Mouse (Mus musculus) heart, postnatal 36 days (tissue): ENCODE data around the gene Entpd1. TPM values are rescaled to one million over a fixed set of nuclear protein-coding genes. Genes with fewer than 3 reads are reported as not detected.
"Not testable (repeated sequence)": the region's sequence is repeated elsewhere in the genome, so short reads cannot be mapped to it uniquely, and the experiment has no call there.

Experiments used
- DNase-seq, 2 experiments: peaks; one replicate each; pipeline ENCODE4 v3.0.0; 2021 to 2022
- intact Hi-C: fragments of 180-260 bp; cut with DNase I; formaldehyde crosslinking; loops from one replicate; pipeline ENCODE4 v1.15.1; 2025
- total RNA-seq, 2 experiments: library from RNA; stranded (reverse); gene quantifications; 2 replicates each; pipeline ENCODE4 v1.2.3; 2021

The Entpd1 gene
- total RNA-seq: 10 to 100 TPM; 25.0 to 33.2 TPM

DNA sequence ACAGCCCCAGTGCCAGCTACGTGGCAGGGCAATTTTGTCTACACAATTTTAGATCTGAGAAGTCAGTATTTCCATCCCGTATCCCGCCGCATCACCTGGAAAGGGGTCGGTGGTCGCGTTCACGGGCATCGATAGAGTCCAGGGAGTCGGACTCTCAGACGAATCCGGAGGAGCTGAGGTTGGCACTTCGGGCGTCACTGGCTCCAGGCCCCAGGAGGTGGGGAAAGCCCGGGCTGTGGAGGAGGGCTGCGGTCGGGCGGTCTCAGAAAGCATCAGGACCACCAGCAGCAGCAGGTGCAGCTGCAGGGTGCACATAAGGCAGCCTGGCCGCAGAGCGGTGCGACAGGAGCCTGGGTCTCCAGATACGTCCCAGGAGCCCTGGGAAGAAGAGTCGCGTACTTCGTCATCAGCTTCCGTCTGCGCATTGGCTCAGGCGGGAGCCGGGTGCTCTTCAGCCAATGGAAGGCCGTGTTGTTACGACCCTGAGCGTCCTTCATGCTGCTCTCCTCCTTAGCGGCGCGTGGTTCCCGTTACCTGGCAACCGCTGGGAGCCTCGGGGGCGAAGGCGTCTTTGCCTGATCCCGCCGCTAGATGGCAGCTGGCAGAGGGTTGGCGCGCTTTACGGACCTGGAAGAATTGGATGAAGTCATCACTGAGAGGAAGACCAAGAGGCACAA, at the start of gene Entpd1, which contains the start of gene Tctn3:
Gene Entpd1 (plus strand): TSS at position 537 of the 677 bp plus-strand sequence.
Gene Tctn3 (minus strand): TSS at position 404 of the 677 bp plus-strand sequence.
- intact Hi-C loops: loop anchor here (1.0 to 2.0 kb wide), 2 partner anchors 23 to 110 kb away; partner anchors contain the start of gene Aldh18a1
- DNase-seq: peak; percentile 95 to 96

DNA sequence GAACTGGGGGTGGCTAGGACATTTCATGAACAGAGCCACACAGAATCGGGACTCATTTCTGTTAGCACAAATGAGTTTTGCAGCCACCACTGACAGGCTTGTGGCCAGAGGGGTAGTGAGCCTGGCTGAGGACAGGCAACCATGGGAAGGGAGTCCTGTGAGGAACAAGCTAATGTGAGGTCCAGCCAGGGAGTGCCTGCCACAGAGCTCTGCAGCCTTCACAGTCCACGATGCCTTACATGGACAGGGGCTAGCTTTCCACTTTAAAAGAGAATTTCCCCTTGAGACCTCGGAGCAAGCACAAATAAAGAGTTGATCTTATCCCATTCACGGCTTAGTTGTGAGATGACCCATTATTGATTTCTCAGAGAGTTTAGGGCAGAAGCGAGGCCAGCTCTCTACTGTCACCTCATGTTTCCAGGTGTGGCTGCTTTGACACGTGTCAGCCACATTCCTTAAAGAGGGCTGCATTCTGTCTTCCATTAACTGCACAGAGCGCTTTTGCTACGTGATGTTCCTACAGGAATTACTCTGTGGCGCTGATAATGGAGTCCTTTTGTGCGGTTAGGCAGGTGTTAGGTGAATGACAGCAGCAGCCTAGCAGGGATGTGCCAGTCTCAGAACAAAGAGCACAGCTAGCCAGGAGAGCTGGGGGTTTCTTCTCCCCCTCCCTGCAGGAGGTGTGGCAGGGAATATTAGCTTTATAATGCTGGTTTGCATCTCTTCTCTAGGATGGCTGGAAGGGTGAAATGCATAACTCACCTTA, 48.1 kb upstream of the Entpd1 start:
- DNase-seq: no peak
- intact Hi-C loops: no loop called here

GRCm38 (mm10) chr19:40567616-40568015, 44.5 kb upstream of the Entpd1 start:
- intact Hi-C loops: no loop called here
- DNase-seq: no peak

DNA sequence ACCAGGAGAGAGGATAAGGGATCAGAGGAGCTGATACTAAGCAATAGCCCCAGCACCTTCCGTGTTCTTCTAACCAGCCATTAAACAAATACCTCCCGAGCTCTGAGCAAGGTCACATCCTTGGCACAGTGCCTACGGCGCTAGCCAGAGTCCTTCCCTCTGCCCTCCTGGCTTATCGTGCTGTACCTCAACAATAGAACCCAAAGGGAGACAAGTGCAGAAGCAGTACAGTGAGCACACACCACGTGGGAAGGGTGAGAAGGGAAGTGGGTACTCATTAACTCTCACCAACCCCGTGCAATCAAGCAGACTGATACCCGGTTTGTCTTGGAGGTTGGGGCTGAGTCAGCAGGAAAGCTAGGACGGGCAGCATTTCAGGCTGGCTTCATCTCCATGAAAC, 41.4 kb upstream of the Entpd1 start:
- intact Hi-C loops: no loop called here

DNA sequence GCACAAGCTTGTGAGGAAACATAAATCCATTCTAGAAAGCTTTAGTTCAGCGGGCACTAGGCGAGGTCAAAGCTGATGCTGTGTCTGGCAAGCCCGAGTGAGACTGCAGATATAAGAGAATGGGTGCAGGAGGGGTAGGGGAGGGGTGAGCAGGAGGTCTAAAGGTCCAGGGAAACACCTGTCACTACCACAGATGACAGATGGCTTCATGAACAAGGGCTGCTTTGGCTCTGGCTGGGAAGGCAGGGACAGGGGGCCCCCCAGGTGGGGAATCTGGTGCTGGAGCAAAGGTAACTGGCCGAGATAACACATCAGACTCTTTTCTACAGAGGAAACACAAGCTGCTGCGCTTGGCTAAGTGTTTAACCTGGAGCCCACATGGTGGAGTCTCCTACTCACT, 36.7 kb upstream of the Entpd1 start:
- no peak for DNase-seq
- intact Hi-C loops: no loop called here

More for the DNA sequence above, 41.4 kb upstream of the Entpd1 start:
- peak; percentile 44 to 46 for DNase-seq

DNA sequence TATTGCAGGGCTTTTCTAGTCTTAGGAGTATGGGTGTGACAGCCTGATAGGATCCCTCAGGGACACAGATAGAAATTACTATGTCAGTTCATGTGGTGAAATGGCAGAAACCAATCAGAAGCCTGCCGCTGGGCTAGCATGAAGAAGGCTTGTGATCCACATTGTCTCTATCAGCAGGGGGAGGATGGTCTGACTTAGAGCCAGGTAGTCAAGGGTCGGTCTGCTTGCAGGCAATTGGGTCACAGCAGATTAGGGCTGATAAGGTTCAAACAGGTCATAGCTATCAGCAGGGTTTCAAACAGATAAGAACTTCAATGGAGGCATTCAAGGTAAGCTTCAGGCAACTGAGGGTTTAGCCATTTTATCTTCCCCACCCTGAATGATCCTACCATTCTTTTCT, 31.3 kb upstream of the Entpd1 start:
- no peak for DNase-seq
- intact Hi-C loops: no loop called here

DNA sequence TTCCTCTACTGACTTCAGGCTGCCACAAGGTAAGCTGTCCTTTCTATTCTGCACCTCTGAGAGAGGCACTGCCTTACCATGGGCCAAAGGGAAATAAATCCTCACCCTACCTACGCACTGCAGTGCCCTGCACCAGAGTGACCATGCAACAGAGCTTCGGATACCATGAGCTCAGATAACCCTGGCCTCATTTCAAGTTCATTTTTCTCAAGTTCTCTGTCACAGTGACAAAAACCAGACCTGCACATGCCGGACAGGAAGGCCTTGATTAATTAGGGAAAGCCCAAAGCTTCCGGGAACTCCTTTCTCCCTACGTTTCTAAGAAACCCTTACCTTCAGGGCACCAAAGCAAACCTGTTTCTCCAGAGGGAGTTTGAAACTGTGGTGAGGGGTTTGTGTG, 30.5 kb upstream of the Entpd1 start:
- intact Hi-C loops: no loop called here
- DNase-seq: no peak

DNA sequence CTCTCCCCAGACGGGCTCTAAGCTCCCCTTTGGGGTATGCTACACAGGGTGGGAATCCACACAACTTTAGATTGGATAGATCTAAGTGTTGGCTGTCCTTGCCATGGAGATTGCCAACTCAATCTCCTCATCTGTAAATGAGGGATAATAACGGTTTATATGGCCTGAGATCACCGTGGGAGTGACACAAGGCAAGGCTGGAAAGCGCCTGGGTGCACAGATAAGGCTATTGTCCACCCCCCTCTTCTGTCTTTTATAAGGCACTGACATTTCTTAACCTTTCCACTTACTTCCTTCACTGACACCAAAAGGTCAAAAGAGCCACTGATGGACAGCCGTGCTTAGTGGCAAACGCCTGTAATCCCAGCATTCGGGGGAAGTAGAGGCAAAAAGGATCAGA, 25.3 kb upstream of the Entpd1 start:
- intact Hi-C loops: loop anchor here (5.0 kb wide), 1 partner anchor 425 kb away; no protein-coding TSS in a partner anchor
- DNase-seq: no peak

- no peak for DNase-seq
- intact Hi-C loops: loop anchor here (2.0 to 5.0 kb wide), 2 partner anchors 23 to 425 kb away; no protein-coding TSS in a partner anchor
These were observed 24.5 kb upstream of the Entpd1 start for GRCm38 (mm10) chr19:40587491-40588292.

- peak; percentile 93 to 97 for DNase-seq
- intact Hi-C loops: loop anchor here (2.0 to 5.0 kb wide), 2 partner anchors 23 to 424 kb away; no protein-coding TSS in a partner anchor
These were observed 23.9 kb upstream of the Entpd1 start, which contains the start of gene Aldh18a1 for GRCm38 (mm10) chr19:40588293-40588654. TSS of gene Aldh18a1 (minus strand) at chr19:40588463.

- intact Hi-C loops: loop anchor here (1.0 to 5.0 kb wide), 3 partner anchors 22 to 423 kb away; no protein-coding TSS in a partner anchor
- DNase-seq: peak; percentile 85 to 94
These were observed 23.2 kb upstream of the Entpd1 start for GRCm38 (mm10) chr19:40588847-40589529.

DNA sequence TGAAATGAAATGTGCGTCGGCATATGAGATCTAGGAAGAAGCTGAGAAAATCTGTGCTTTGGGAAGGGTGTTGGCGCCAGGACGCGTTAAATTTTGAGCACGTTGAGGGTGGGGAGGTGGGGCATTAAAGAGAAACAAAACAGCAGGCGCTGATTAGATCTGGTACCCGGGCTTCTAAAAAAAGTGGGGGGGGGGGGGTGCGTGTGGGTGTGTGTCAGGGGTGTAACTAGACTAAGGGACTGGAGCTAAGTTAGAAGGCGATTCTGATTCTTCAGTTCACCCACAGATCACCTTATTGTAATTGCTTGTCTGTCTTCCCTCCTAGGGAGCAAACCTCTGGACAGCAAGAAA, 22.7 kb upstream of the Entpd1 start:
- intact Hi-C loops: loop anchor here (1.0 to 5.0 kb wide), 3 partner anchors 21 to 423 kb away; no protein-coding TSS in a partner anchor
- DNase-seq: no peak

- no peak for DNase-seq
- intact Hi-C loops: no loop called here
These were observed 16.9 kb upstream of the Entpd1 start for GRCm38 (mm10) chr19:40595231-40595630.

- intact Hi-C loops: no loop called here
- DNase-seq: peak in 1 of 2 experiments; percentile 26
These were observed 16.3 kb upstream of the Entpd1 start for GRCm38 (mm10) chr19:40595831-40596230.

DNA sequence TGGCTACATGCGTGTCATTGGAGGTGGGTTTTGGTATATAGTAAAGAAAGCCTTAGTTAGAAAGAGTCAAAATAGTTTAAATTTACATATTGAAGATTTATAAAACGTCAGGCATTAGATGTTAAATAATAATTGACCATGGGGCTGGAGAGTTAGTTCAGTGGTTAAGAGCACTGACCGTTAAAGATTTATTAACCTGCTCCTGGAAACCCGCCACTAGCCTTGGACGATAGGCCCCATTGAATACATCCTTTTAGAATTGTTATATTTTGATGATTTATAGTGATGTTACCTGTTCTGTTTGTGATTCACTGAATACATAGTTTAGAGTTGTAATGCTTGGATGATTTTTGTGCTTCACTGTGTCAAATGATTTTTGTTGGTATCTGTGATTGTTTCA, 11.3 kb upstream of the Entpd1 start:
- intact Hi-C loops, DNase-seq: not testable (repeated sequence)

GRCm38 (mm10) chr19:40601870-40602269, 10.3 kb upstream of the Entpd1 start:
- DNase-seq: no peak
- intact Hi-C loops: no loop called here

DNA sequence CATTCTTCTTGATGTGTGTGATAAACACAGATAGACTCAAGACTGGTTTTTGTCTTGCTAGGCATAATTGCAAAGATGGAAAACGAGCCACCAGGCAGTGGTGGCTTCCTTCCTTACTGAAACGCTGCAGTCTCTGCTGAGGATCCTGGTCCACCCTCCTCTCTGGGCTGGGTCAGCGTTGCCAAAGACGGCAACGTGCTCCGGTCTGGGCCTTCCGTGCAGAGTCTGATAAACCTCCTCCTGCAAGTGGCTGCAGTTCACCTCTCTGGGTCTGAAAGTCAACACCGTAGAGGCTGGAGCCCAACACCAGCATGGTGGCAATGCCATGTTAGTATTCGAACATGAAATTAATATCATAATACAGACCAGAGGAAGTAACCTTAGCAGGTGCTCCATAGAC, 7.0 kb upstream of the Entpd1 start:
- intact Hi-C loops: no loop called here
- no peak for DNase-seq

DNA sequence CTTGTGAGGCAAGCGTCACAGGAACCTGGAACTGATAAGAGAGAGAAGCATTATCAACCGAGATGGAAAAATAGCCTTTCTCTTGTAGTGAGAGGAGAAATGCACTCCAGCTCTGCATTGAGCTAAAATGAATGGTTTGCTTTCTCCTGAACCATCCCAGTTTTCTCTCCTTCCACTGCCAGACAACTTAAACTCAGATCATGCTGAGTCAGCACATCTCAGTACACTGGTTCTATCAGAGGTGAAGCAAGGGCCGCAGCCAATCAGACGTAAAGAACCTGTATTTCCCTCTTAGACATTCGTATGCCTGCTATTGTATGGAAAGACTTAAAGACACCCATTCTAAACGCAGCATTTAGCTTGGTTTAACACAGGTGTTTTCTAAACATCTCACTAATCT, 4.5 kb upstream of the Entpd1 start:
- no peak for DNase-seq
- intact Hi-C loops: no loop called here

DNA sequence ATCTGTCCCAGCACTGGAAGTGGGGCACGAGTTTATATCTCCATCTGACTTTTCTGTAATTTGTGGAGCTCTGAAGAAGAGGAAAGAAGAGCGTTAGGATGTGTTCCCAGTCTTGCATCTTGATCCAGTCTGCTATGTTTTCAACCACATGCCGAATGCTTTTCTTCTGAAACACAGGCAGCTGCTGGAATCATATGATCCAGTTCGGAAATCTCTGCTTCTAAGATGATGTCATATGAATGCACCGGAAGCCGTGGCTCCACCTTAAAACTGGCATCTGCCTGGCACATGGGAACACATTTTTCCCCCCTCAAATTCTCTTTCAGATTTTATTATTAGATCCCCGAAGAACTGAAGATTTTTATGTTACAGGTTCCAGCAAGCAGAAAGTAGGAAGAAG, 2.6 kb downstream of the Entpd1 start:
- intact Hi-C loops: no loop called here
- no peak for DNase-seq

DNA sequence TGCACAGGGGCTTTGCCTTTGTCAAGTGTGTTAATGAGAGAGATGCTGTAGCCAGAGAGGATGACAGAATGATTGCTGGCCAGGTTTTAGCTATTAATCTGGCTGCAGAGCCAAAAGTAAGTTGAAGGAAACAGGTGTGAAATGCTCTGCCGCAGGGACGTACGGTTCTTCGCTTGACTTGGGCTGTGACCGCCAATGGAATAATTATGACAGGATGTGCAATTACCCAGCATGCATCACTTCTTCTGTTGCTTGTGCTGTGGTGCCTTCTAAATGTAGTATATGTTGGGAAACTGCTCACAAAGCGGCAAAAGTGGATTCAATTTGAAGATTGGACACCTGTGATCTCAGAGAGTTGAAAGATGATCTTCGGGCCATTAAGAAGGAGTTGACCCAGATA, 3.9 kb downstream of the Entpd1 start:
- intact Hi-C loops: no loop called here
- DNase-seq: no peak
